Mouse (Mus musculus) lung, embryonic 14.5 days (tissue): ENCODE measurements at regions not wholly inside any gene's neighbourhood (a gene's known extent, or its start where the extent isn't known, plus 50 kb on each side); places are given as distances from the start of the nearest gene placed in this dataset.

Experiments
- ATAC-seq: fragments of 200-750 bp; cut with Nextera tagmentation; 2 replicates; pipeline ENCODE4 v1.8.0; 2017; ENCODE audit warnings: mild to moderate bottlenecking, moderate TSS enrichment, moderate library complexity; ENCODE audit not compliant: insufficient read depth
- DNase-seq: peaks from one replicate; pipeline ENCODE4 v3.0.0-alpha.2; 2015
- H3K27ac ChIP-seq: fragments of 300-500 bp; sonication (generic); 2 replicates; pipeline ENCODE4 v1.5.1; 2014; ENCODE audit warnings: low read depth, mild to moderate bottlenecking, moderate library complexity
- H3K27me3 ChIP-seq: fragments of 300-500 bp; sonication (generic); 2 replicates; pipeline ENCODE4 v1.6.1; 2014; ENCODE audit warnings: low read length, control low read depth; ENCODE audit not compliant: insufficient read depth
- H3K36me3 ChIP-seq: fragments of 300-500 bp; sonication (generic); 2 replicates; pipeline ENCODE4 v1.6.1; 2014; ENCODE audit warnings: control low read depth; ENCODE audit not compliant: insufficient read depth
- H3K4me1 ChIP-seq: fragments of 300-500 bp; sonication (generic); 2 replicates; pipeline ENCODE4 v1.6.1; 2014; ENCODE audit warnings: antibody characterized with exemption, control low read depth; ENCODE audit not compliant: insufficient read depth
- H3K4me2 ChIP-seq: fragments of 300-500 bp; sonication (generic); 2 replicates; pipeline ENCODE4 v1.6.1; 2014; ENCODE audit warnings: mild to moderate bottlenecking
- H3K4me3 ChIP-seq: fragments of 300-500 bp; sonication (generic); 2 replicates; pipeline ENCODE4 v1.5.1; 2014; ENCODE audit warnings: low read depth, low read length
- H3K9ac ChIP-seq: fragments of 300-500 bp; sonication (generic); 2 replicates; pipeline ENCODE4 v1.6.1; 2014
- H3K9me3 ChIP-seq: fragments of 300-500 bp; sonication (generic); 2 replicates; pipeline ENCODE4 v1.6.1; 2016; ENCODE audit warnings: low read depth, low read length, control low read depth
- CTCF ChIP-seq: IDR thresholded peaks from 2 replicates; pipeline ENCODE4 v1.5.1; 2016; ENCODE audit warnings: antibody characterized with exemption, low read depth
- WGBS: fragments of 180-500 bp; shearing (Covaris S2); extraction: QIAGEN DNeasy Blood & Tissue Kit; methylation state at CpG from one replicate; pipeline ENCODE4 v1.1.7; 2014; 5-methylcytosine and 5-hydroxymethylcytosine counted together

DNA sequence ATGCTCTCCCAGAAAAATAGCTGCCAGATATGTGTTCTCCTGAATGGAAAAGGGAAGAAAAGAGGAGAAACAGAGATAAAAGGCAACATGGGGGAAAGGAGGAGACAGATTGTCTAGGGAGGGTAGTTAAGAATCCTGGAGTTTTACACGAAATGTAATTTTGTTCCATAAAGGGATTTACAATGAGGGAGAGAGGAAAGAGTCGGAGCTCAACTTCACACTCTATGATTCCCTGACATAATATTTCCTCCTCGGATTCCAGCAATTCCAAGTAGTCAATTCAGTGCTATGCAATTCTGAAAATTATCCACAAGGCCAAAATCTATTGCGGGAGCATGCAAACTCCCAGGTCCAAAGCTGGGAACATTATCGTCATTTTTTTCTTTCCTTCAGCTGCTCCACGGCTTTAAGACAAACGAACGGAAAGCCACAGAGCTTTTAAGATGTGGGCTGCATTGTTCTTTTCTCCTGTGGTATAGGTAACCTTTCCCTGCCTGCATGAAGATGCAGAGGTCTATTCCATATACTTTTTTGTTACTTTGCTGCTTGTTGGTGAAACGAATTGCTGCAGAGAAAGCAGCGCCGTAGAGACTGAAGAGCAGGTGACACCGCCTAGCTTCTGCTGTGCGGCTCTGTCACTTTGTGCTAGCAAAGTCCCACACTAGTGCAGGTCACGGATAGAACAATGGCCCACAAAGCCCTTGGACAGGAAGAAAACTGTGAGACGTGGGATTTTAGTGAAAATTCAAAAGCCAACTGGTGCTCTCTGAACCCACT is 251.7 kb upstream of the Slc7a11 start:
- TF ChIP-seq CTCF, result no peak
- Histone ChIP-seq H3K4me2 (peak overlapping the region; percentile 13), H3K27me3 (no peaks in the 10 kb centered on the region), H3K4me3 (no peak overlapping the region), H3K9me3 (no peaks in the 10 kb centered on the region), H3K27ac (peak overlapping the region; percentile 52; the same call in 1 of the 2 replicates), H3K9ac (no peak overlapping the region), H3K4me1 (peaks cover 3% of the 10 kb centered on the region; the same call in 1 of the 2 replicates), H3K36me3 (no peaks in the 10 kb centered on the region)
- peak; percentile 23 for DNase-seq
- 63% methylated on average over 15 of the region's 15 CpGs for WGBS
- ATAC-seq, result no peak

GRCm38 (mm10) chr3:50694497-50694896 is 251.1 kb upstream of the Slc7a11 start:
- no peak for TF ChIP-seq CTCF
- peak; percentile 82 for DNase-seq
- H3K4me1 ChIP-seq, result peaks cover 3% of the 10 kb centered on the region; the same call in 1 of the 2 replicates
- H3K27me3 ChIP-seq, result no peaks in the 10 kb centered on the region
- ATAC-seq, result peak; percentile 58; the same call in 1 of the 2 replicates
- H3K9ac ChIP-seq, result no peak overlapping the region
- H3K4me3 ChIP-seq, result no peak overlapping the region
- peak overlapping the region; percentile 52; the same call in 1 of the 2 replicates for H3K27ac ChIP-seq
- no peaks in the 10 kb centered on the region for H3K9me3 ChIP-seq
- WGBS, result 25% methylated on average over 8 of the region's 8 CpGs
- no peaks in the 10 kb centered on the region for H3K36me3 ChIP-seq
- H3K4me2 ChIP-seq, result peak overlapping the region; percentile 13

- H3K27ac ChIP-seq, result no peak overlapping the region
- H3K27me3 ChIP-seq, result no peaks in the 10 kb centered on the region
- no peak for DNase-seq
- TF ChIP-seq CTCF, result no peak
- H3K9ac ChIP-seq, result no peak overlapping the region
- H3K4me2 ChIP-seq, result no peak overlapping the region
- no peak for ATAC-seq
- H3K4me1 ChIP-seq, result peaks cover 3% of the 10 kb centered on the region; the same call in 1 of the 2 replicates
- H3K4me3 ChIP-seq, result no peak overlapping the region
- no peaks in the 10 kb centered on the region for H3K36me3 ChIP-seq
- WGBS, result 88% methylated on average over 1 of the region's 1 CpGs
- no peaks in the 10 kb centered on the region for H3K9me3 ChIP-seq
Observed at GRCm38 (mm10) chr3:50692306-50692705, 248.9 kb upstream of the Slc7a11 start.

GRCm38 (mm10) chr3:50690750-50691149 is 247.3 kb upstream of the Slc7a11 start:
- H3K27ac ChIP-seq, result no peak overlapping the region
- no peaks in the 10 kb centered on the region for H3K27me3 ChIP-seq
- no peaks in the 10 kb centered on the region for H3K36me3 ChIP-seq
- TF ChIP-seq CTCF, result no peak
- peaks cover 3% of the 10 kb centered on the region; the same call in 1 of the 2 replicates for H3K4me1 ChIP-seq
- H3K9me3 ChIP-seq, result no peaks in the 10 kb centered on the region
- no peak overlapping the region for H3K9ac ChIP-seq
- DNase-seq (no peak), ATAC-seq (no peak)
- no peak overlapping the region for H3K4me3 ChIP-seq
- 78% methylated on average over 5 of the region's 5 CpGs for WGBS
- no peak overlapping the region for H3K4me2 ChIP-seq

- Histone ChIP-seq H3K27me3 (no peaks in the 10 kb centered on the region), H3K9me3 (no peaks in the 10 kb centered on the region), H3K27ac (no peak overlapping the region), H3K36me3 (no peaks in the 10 kb centered on the region), H3K4me2 (no peak overlapping the region), H3K9ac (no peak overlapping the region), H3K4me1 (no peaks in the 10 kb centered on the region), H3K4me3 (no peak overlapping the region)
- no peak for ATAC-seq
- WGBS, result 73% methylated on average over 5 of the region's 5 CpGs
- no peak for DNase-seq
- TF ChIP-seq CTCF, result no peak
Observed at GRCm38 (mm10) chr3:50689375-50689774, 246.0 kb upstream of the Slc7a11 start.

DNA sequence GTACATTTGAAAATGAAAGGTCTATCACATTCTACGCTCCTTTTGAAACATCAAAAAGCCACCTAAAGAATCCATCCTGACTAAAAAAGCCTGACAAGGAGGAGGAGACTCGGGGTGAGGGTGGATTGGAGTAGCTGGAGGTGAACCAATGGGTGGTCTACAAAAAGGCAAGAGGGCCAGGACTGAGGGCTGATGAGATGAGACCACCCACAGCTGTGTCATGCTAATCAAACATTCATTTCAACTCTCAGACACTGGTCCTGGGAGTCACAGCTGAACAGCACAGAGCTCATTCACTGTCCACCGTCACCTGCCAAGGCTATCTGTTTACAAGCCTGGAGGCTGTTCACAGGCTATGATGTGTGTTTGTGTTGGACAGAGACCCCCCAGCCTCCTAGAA is 244.3 kb upstream of the Slc7a11 start:
- Histone ChIP-seq H3K27me3 (no peaks in the 10 kb centered on the region), H3K4me1 (no peaks in the 10 kb centered on the region), H3K9me3 (no peaks in the 10 kb centered on the region), H3K9ac (no peak overlapping the region), H3K4me3 (no peak overlapping the region), H3K27ac (no peak overlapping the region), H3K4me2 (no peak overlapping the region), H3K36me3 (no peaks in the 10 kb centered on the region)
- peak; percentile 52; the same call in 1 of the 2 replicates for ATAC-seq
- 22% methylated on average over 3 of the region's 3 CpGs for WGBS
- no peak for TF ChIP-seq CTCF
- DNase-seq, result no peak

GRCm38 (mm10) chr3:50678611-50678988 is 235.2 kb upstream of the Slc7a11 start:
- Histone ChIP-seq H3K4me2 (no peak overlapping the region), H3K9ac (no peak overlapping the region), H3K9me3 (no peaks in the 10 kb centered on the region), H3K36me3 (no peaks in the 10 kb centered on the region), H3K27me3 (no peaks in the 10 kb centered on the region), H3K4me1 (0 out of 2 replicates have a peak, but pooled peaks cover 2% of the 10 kb centered on the region), H3K27ac (no peak overlapping the region), H3K4me3 (no peak overlapping the region)
- ATAC-seq (no peak), DNase-seq (no peak)
- WGBS, result 30% methylated on average over 5 of the region's 5 CpGs
- no peak for TF ChIP-seq CTCF
